Mouse (Mus musculus) liver, adult 2 months (tissue): ENCODE measurements around the gene Rps11.

ENCODE experiments used
- CTCF ChIP-seq: fragments of 200-500 bp; IDR thresholded peaks from 2 replicates; pipeline ENCODE4 v1.5.1; 2011; ENCODE audit warnings: low read depth, low read length, control low read depth
- POLR2A ChIP-seq: fragments of 200-500 bp; IDR thresholded peaks from 2 replicates; pipeline ENCODE4 v1.6.1; 2011; ENCODE audit warnings: low read length, control low read depth; ENCODE audit not compliant: insufficient read depth; ENCODE audit errors: extremely low read depth

- TF ChIP-seq POLR2A (no peak), CTCF (no peak)
Measured at GRCm38 (mm10) chr7:45083300-45083890, 40.8 kb downstream of the Rps11 start.
